Mouse (Mus musculus): Measurements from ENCODE around the gene Cltrn.

Gene Cltrn

DNA sequence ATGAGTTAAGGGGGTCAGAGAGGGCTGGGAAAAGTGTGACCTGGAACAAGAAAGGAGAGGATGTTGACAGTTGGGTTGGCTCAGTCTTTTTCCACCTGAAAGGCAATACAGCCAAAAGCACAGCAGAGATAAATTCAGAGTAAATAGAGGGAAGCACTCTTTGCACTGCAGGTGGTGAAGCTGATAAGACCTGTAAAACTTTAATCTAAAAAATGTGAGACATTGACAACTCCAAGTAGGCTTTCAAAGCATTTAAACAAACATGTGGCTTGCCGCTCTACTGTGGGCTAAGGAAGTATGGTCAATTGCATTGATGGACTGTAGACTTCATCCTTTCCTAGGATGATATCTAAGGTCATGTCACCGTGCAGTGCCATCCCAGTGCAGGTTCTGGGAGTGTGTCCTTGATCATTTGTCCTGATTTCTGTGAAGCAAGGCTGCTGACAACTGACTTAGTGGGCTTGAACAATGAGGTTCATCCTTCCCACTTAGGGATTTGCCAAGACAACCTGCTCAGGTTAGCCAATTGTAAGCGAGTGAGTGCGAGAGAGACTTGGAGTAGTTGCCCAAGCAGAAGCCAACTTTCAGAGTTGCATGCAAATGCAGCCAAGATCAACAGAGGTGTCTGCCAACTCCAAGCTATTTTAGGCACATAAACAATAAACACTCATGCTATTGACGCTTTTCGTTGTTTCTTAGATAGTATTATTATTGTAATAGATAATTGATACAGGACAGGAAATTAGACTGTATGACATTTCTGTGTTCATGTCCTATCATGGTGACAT, 57.0 kb downstream of the Cltrn start:
- no peak for DNase-seq

DNA sequence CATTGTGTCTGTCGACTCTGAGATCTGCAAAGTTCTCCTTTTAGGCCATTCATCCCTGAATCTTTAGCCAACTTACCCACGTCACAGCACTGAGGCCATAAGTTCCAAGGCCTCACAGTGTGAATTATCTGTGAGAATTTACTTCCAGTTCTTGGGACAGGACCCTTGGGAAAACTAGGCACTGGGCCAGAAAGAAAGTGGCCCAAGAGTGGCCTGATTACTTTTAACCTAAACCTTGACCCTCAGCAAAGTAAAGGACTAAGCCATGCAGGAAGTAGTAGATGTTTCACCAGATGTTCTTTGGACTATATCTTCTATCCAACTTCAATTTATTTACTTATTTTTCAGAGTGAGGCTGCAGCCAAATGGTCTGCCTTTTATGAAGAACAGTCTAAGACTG, 64.1 kb downstream of the Cltrn start:
- no peak for DNase-seq

DNA sequence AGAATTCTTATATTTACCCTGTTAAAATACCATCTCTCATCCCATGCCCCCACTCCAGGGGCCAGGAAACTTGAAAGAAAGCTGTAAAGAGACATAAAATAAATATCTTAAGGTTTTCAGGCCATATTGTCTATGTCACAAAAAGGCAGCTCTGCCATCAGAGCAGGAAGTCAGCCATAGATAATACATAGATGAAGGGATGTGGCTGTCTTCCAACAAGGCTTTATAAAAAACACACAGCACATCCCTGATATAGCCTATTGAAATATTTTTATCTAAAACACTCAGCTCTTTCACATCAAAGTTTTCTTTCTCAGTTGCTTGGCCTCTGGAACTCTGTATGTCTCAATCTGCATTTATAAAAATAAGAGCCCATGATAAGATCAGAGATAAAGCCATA, 65.0 kb downstream of the Cltrn start:
- DNase-seq: no peak

DNA sequence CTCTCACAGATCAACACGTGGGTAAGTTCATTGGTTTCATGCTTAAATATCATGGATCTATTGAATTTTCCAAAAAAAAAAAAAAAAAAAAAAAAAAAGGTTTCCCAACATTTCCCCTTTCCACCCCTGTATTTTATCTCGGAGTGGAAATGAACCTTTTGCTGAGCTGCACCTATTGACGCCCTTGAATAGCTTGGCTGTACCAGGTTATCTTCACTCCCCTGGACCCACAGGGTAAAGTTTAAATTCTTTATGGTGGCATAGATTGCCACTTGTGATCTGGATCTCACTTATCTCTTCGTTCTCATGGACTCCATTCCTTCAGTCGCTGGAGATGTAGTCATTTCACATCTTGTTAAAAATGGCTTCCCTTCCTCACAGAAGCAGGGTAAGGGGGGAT, 66.0 kb downstream of the Cltrn start:
- DNase-seq: no peak

DNA sequence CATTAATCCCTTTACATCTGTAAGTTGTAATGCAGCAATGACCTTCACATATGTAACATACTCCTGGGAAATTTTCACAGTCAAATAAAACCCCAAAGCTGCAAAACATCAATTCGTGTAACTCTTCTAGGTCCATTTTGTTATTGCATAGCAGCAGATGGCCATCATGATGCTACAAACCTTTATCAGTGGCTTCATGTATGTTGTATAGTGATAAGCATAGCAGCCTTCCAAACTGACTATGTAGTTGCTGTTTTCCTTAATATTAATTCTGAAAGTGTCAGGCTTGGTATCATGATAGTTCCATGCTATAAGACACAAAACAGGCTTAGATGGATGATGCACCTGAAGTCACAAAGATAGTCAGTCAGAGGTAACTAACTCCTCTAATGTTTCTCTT, 76.1 kb downstream of the Cltrn start:
- no peak for DNase-seq
